Mouse (Mus musculus) heart, postnatal 10 days (tissue): ENCODE measurements around the gene Capn2. TPM values are rescaled to one million over a fixed set of nuclear protein-coding genes. Genes with fewer than 3 reads are reported as not detected.
A peak's percentile ranks its signal among the peaks of the same experiment; 100 is the strongest.

Experiments
- DNase-seq, 2 experiments: peaks; one replicate each; pipeline ENCODE4 v3.0.0; 2021
- intact Hi-C: fragments of 180-260 bp; cut with DNase I; formaldehyde crosslinking; loops from one replicate; pipeline ENCODE4 v1.15.1; 2025
- total RNA-seq, 2 experiments: library from RNA; stranded (reverse); gene quantifications; 2 replicates each; pipeline ENCODE4 v1.2.3; 2021

The Capn2 gene
- total RNA-seq, 2 experiments from 2014 or later, result 87.8 to 91.2 TPM

GRCm38 (mm10) chr1:182527921-182528858 lies 10.8 kb upstream of the Capn2 start:
- peak; percentile 47 to 50 for DNase-seq
- intact Hi-C loops, result no loop called here

- peak in 1 of 2 experiments; percentile 25 for DNase-seq
- intact Hi-C loops, result no loop called here
Observed at GRCm38 (mm10) chr1:182527261-182527766, 9.9 kb upstream of the Capn2 start.

GRCm38 (mm10) chr1:182525601-182526000 lies 8.2 kb upstream of the Capn2 start:
- intact Hi-C loops, result no loop called here
- no peak for DNase-seq

- DNase-seq, result no peak
- intact Hi-C loops, result no loop called here
Observed at GRCm38 (mm10) chr1:182523692-182524091, 6.3 kb upstream of the Capn2 start.

GRCm38 (mm10) chr1:182522961-182523360 lies 5.6 kb upstream of the Capn2 start:
- no peak for DNase-seq
- intact Hi-C loops, result no loop called here

GRCm38 (mm10) chr1:182520938-182521500 lies 3.6 kb upstream of the Capn2 start:
- no peak for DNase-seq
- intact Hi-C loops, result no loop called here

- intact Hi-C loops, result no loop called here
- peak; percentile 87 to 88 for DNase-seq
Observed at GRCm38 (mm10) chr1:182520091-182520937, 2.9 kb upstream of the Capn2 start.

- DNase-seq, result peak; percentile 37 to 55
- intact Hi-C loops, result no loop called here
Observed at GRCm38 (mm10) chr1:182519341-182519740, 1.9 kb upstream of the Capn2 start.

- intact Hi-C loops, result no loop called here
- DNase-seq, result no peak
Observed at GRCm38 (mm10) chr1:182518811-182519210, 1.4 kb upstream of the Capn2 start.

- intact Hi-C loops, result no loop called here
- DNase-seq, result no peak
Observed at GRCm38 (mm10) chr1:182518143-182518680, 804 bp upstream of the Capn2 start.

- intact Hi-C loops, result loop anchor here (1.0 kb wide), 3 partner anchors 17 to 27 kb away; no protein-coding TSS in a partner anchor
- DNase-seq, result no peak
Observed at GRCm38 (mm10) chr1:182517677-182518011, 236 bp upstream of the Capn2 start.

GRCm38 (mm10) chr1:182514803-182515590 lies 2.4 kb downstream of the Capn2 start:
- intact Hi-C loops, result no loop called here
- DNase-seq, result no peak

GRCm38 (mm10) chr1:182513714-182514113 lies 3.7 kb downstream of the Capn2 start:
- no peak for DNase-seq
- intact Hi-C loops, result no loop called here

GRCm38 (mm10) chr1:182512901-182513410 lies 4.5 kb downstream of the Capn2 start:
- intact Hi-C loops, result no loop called here
- no peak for DNase-seq

- intact Hi-C loops, result no loop called here
- no peak for DNase-seq
Observed at GRCm38 (mm10) chr1:182511778-182512177, 5.6 kb downstream of the Capn2 start.

- no peak for DNase-seq
- intact Hi-C loops, result no loop called here
Observed at GRCm38 (mm10) chr1:182511073-182511472, 6.3 kb downstream of the Capn2 start.

GRCm38 (mm10) chr1:182509110-182509797 lies 8.2 kb downstream of the Capn2 start:
- DNase-seq, result no peak
- intact Hi-C loops, result no loop called here

- peak; percentile 80 to 87 for DNase-seq
- intact Hi-C loops, result loop anchor here (1.0 kb wide), 1 partner anchor 16 kb away; no protein-coding TSS in a partner anchor
Observed at GRCm38 (mm10) chr1:182506229-182506986, 11.0 kb downstream of the Capn2 start.
